Mouse (Mus musculus): ENCODE results near the gene Rab9.

Gene Rab9

DNA sequence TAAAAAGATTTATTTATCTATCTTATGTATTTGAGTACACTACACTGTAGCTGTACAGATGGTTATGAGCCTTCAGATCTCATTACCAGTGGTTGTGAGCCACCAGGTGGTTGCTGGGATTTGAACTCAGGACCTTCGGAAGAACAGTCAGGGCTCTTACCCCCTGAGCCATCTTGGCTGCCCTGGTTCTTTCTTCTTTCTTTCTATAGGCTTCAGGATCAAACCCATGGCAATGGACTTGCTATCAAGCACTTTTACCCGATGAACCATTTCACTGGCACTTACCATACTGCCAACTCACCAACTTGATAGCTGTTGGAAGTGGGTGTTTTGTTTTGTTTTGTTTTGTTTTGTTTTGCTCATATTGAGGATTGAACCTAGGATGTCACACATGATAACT lies 15.4 kb upstream of the Rab9 start:
- H3K36me3 ChIP-seq (ENCODE audit: control insufficient read depth, insufficient read depth, low read length, poor library complexity, severe bottlenecking) = no peaks in the 10 kb centered on the region
- H3K27me3 ChIP-seq (ENCODE audit: control insufficient read depth, insufficient read depth, low read length, poor library complexity, severe bottlenecking) = no peaks in the 10 kb centered on the region
- no peak for DNase-seq (ENCODE audit: low read depth, low spot score)

DNA sequence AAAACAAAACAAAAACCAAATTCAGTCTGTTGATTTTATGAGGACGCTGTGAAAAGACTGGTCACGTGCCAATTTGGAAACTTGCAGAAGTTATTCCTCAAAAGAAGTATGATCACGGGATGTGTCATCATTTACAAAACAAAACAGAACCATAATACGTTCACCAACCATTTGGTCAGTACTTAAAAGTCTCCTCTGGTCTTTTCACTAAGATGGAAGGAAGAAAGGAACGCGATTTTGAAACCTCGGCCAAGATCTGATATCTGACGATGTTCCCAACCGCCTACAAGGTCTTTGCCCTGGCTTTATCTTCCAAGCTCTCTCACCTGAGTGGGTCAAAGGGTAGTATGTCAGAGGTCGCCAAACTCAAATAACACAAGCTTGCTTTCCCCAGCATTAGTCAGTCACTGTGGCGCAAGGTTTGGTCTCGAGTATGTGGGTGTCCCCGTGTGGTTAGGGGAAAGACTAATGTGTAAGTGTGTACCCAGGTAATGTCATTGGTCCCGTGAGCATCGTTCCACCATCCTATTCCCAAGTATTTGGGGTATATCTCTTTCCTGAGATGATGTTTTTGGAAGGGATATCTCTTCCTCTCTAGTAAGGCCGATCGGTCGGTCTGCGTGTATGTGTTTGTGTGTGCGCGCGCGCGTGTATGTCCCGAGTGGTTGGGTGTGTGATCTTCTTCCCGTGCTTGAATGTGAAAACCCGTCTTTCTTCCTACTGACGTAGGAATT lies 869 bp downstream of the Rab9 start:
- peak; percentile 57 for DNase-seq (ENCODE audit: low read depth, low spot score)
- no peaks in the 10 kb centered on the region for H3K36me3 ChIP-seq (ENCODE audit: control insufficient read depth, insufficient read depth, low read length, poor library complexity, severe bottlenecking)
- no peaks in the 10 kb centered on the region for H3K27me3 ChIP-seq (ENCODE audit: control insufficient read depth, insufficient read depth, low read length, poor library complexity, severe bottlenecking)

DNA sequence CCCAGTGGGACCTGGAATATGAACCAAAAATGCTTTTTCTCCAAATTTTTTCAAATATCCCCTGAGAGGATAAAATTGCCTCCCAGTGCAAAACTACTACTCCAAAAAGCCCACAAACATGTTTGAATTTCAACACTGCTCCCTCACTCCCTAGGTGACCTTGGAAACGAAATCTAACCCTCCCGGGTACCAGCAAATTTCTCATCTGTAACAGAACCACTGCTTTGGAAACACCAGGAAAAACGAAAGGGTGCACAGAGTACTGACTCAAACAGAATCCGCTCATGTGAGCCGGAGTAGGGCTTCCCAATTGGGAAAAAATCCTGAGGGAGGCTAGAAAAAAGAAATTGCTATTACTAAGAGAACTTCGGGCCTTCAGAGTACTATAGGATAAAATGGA lies 2.3 kb downstream of the Rab9 start:
- H3K27me3 ChIP-seq (ENCODE audit: control insufficient read depth, insufficient read depth, low read length, poor library complexity, severe bottlenecking) = no peaks in the 10 kb centered on the region
- DNase-seq (ENCODE audit: low read depth, low spot score) = no peak
- H3K36me3 ChIP-seq (ENCODE audit: control insufficient read depth, insufficient read depth, low read length, poor library complexity, severe bottlenecking) = no peaks in the 10 kb centered on the region

DNA sequence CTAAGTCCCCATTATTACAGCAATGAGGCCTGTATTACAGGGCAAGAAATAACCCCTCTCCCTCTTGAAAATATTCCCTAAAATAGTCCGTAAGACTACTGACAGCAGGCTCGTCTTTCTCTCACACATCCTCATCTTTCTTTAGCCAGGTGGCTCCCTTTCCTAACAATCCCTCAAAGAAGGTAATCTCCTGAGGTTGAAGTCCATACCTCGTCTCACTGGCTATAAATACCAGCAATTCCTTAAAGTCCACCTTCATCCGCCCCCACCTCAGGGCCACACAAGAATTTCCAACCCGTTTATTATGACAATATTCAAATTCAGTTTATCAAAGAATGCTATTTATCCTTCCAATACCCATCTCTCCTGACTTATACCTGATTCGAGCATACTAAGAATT lies 7.1 kb downstream of the Rab9 start:
- no peak for DNase-seq (ENCODE audit: low read depth, low spot score)
- Histone ChIP-seq H3K36me3 (ENCODE audit: control insufficient read depth, insufficient read depth, low read length, poor library complexity, severe bottlenecking) (no peaks in the 10 kb centered on the region; the same call in 1 of the 2 replicates), H3K27me3 (ENCODE audit: control insufficient read depth, insufficient read depth, low read length, poor library complexity, severe bottlenecking) (no peaks in the 10 kb centered on the region)

DNA sequence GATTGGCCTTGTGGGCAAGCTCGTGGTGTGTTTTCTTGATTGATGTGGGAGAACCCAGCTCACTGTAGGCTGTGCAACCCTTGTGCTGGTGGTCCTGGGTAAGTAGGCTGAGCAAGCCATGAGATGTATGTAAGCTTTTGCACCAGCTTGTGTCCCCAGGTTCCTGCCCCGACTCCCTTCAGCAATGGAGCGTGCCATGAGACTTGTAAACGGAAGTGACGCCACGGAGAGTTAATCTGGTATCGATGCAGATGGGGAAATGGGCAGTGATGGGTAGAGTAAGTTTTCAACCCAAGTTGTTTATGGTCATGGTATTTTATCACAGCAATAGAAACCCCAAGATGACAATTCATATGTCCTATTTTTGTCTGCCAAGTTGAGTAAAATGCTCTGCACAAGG lies 11.3 kb downstream of the Rab9 start:
- no peaks in the 10 kb centered on the region for H3K27me3 ChIP-seq (ENCODE audit: control insufficient read depth, insufficient read depth, low read length, poor library complexity, severe bottlenecking)
- peak; percentile 79 for DNase-seq (ENCODE audit: low read depth, low spot score)
- H3K36me3 ChIP-seq (ENCODE audit: control insufficient read depth, insufficient read depth, low read length, poor library complexity, severe bottlenecking) = no peaks in the 10 kb centered on the region; the same call in 1 of the 2 replicates

DNA sequence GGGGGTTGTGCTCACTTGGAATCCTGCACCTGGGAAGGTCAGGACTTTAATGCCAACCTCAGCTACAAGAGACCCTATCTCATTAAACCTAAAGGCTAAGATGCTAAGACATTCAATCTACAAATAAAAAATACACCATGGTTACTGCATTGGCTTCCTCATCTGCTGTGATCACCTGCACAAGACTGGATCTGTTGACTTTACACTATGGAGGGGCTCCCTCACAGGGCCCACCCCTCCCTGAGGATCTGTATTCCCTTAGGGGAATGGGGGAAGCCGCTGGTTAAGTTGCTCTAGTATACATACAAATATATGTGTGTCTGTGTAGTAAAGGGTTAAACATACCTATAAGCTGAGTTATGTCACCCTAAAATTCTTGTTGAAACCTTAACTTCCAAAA lies 24.1 kb downstream of the Rab9 start:
- no peaks in the 10 kb centered on the region for H3K27me3 ChIP-seq (ENCODE audit: control insufficient read depth, insufficient read depth, low read length, poor library complexity, severe bottlenecking)
- no peaks in the 10 kb centered on the region for H3K36me3 ChIP-seq (ENCODE audit: control insufficient read depth, insufficient read depth, low read length, poor library complexity, severe bottlenecking)
- DNase-seq (ENCODE audit: low read depth, low spot score) = no peak

DNA sequence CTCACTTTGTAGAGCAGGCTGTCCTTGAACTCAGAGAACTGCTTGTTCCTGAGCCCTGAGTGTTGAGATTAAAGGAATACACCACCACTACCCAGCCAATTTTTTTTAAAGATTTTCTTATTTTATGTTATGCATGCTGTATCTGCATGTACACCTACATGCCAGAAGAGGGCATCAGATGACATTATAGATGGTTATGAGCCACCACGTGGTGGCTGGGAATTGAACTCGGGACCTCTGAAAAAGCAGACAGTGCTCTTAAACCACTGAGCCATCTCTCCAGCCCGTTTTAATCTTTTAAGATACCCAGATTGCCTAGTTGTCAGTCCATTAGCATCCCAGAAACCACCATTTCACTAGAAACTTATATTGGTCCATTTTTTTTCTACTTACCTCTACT lies 25.3 kb downstream of the Rab9 start:
- no peaks in the 10 kb centered on the region for H3K36me3 ChIP-seq (ENCODE audit: control insufficient read depth, insufficient read depth, low read length, poor library complexity, severe bottlenecking)
- no peaks in the 10 kb centered on the region for H3K27me3 ChIP-seq (ENCODE audit: control insufficient read depth, insufficient read depth, low read length, poor library complexity, severe bottlenecking)
- no peak for DNase-seq (ENCODE audit: low read depth, low spot score)

DNA sequence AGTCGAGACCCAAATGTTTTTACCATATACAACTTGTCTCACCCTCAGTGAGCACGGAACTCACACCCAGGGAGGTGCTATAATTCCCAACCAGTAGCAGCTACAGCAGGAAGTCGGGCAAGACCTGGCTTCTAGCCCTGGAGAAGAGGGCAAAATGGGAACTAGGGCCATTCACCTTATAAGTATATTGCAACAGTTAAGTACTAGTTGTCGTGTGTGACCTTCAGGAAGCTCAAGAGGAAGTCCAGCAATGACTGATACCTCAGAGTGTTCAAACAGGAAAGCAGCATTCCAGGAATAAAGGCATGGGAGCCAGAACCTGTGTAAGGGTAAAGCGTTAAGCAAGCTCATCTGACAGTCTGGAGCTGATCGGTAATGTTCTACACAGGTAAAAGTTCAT lies 26.1 kb downstream of the Rab9 start:
- no peaks in the 10 kb centered on the region for H3K36me3 ChIP-seq (ENCODE audit: control insufficient read depth, insufficient read depth, low read length, poor library complexity, severe bottlenecking)
- DNase-seq (ENCODE audit: low read depth, low spot score) = no peak
- no peaks in the 10 kb centered on the region for H3K27me3 ChIP-seq (ENCODE audit: control insufficient read depth, insufficient read depth, low read length, poor library complexity, severe bottlenecking)

DNA sequence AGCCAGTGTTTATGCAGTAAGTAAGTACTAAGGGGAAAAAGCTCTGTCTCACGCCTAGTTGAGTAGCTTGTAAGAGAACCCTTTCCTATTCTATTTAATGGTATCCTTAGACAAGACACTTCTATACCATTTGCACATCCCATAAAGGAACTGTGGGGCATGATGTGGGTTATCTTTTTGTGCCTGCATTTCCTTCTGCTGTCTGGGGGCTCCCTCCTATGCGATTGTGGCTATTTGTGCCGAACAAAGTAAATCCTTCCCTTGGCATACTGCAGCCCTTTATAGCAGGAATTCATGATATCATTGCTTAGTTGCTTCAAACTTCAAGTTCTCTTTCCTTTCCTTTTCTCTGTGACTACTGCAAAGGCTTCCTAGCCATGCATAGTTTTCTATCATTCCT lies 35.1 kb downstream of the Rab9 start:
- H3K27me3 ChIP-seq (ENCODE audit: control insufficient read depth, insufficient read depth, low read length, poor library complexity, severe bottlenecking) = no peaks in the 10 kb centered on the region
- H3K36me3 ChIP-seq (ENCODE audit: control insufficient read depth, insufficient read depth, low read length, poor library complexity, severe bottlenecking) = no peaks in the 10 kb centered on the region
- DNase-seq (ENCODE audit: low read depth, low spot score) = no peak

DNA sequence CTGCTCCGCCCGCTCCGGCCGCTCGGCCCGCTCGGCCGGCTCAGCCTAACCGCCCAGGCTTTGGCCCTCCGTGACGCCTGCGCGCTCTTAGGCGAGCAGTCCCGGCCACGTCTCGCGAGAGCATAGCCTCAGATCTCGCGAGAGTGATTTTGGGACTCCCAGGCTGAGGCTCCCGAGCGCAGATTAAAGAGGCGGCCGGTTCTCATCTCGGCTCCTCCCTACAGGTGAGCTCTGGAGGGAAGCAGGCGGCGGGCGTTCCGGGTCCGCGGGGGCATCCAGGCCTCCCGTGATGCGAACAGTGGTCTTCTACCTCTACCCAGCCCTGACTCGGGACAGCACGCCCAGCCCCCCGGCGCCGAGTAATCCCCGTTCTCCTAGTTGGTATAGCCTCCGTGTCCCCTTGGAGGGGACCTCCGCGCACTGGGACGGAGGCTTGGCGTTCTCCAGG lies 39.0 kb downstream of the Rab9 start, which contains the start of gene Ofd1:
Ofd1 (minus strand) TSS at position 89 of the 448 bp plus-strand sequence.
- Histone ChIP-seq H3K36me3 (ENCODE audit: control insufficient read depth, insufficient read depth, low read length, poor library complexity, severe bottlenecking) (no peaks in the 10 kb centered on the region), H3K27me3 (ENCODE audit: control insufficient read depth, insufficient read depth, low read length, poor library complexity, severe bottlenecking) (no peaks in the 10 kb centered on the region)
- peak; percentile 94 for DNase-seq (ENCODE audit: low read depth, low spot score)

DNA sequence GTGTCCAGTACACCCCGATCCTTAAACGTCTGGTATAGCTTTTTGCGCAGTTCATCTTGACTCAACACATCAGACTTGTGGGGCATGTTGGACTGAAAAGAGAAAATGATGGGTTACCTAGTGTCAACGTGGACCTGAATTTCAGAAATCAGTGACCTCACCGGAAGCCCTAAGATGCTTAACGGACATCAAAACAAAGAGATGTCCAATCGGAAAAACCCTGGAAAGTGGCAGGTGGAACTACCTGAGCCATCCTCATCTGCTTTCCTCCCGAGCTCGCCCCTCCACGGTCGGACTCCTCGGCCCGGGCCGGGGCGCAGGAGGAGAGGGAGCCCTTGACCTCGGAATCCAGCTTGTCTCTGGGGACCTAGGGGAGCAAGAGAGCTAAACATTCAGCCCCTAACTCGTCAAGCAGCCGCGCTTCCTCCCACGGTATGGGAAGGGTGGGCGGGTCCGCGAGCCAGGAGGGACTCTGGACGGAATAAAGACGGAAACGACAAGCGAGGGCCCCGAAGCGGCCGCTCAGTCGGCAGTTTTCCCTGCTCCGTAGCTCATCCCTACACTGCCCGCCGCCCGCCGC lies 39.5 kb downstream of the Rab9 start, which contains the start of gene Trappc2:
Trappc2 (plus strand) TSS at position 539 of the 580 bp plus-strand sequence.
- no peaks in the 10 kb centered on the region for H3K27me3 ChIP-seq (ENCODE audit: control insufficient read depth, insufficient read depth, low read length, poor library complexity, severe bottlenecking)
- DNase-seq (ENCODE audit: low read depth, low spot score) = peak; percentile 11
- no peaks in the 10 kb centered on the region for H3K36me3 ChIP-seq (ENCODE audit: control insufficient read depth, insufficient read depth, low read length, poor library complexity, severe bottlenecking)

DNA sequence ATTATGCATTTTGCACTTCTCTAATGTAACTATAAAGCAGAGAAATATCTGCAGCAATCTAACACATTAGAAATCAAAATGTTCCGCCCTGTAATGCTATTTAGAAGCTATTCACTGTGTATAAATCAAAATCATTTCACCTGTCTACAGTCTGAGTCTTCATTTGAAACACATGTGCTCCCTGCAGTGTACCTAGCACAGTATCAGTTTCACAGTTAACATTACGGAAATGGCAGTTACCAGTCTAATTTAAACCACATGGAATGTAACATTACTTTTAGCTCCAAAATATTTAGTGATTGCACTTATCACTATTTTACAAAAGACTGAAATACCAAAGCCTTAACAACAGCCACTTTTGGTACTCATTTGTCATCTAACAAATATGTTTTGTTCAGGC lies 44.9 kb downstream of the Rab9 start:
- Histone ChIP-seq H3K27me3 (ENCODE audit: control insufficient read depth, insufficient read depth, low read length, poor library complexity, severe bottlenecking) (no peaks in the 10 kb centered on the region), H3K36me3 (ENCODE audit: control insufficient read depth, insufficient read depth, low read length, poor library complexity, severe bottlenecking) (no peaks in the 10 kb centered on the region)
- no peak for DNase-seq (ENCODE audit: low read depth, low spot score)

DNA sequence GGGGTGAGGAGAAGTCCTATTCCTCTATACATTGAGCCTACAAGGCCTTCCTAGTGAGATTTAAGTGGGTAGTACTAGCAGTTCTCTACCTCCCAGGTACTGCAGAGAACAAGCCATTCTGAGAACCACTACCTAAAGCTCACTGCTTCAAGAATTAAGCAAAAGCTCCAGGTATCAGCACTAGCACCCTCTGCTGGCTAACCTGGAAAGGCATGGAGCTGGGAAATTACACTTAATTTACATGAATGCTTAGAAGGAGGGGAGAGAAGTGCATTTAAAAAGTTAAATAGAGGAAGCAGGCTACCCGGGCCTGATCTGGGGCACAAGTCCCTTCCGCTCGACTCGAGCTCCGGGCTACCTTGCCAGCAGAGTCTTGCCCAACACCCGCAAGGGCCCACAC lies 63.5 kb downstream of the Rab9 start:
- no peaks in the 10 kb centered on the region for H3K36me3 ChIP-seq (ENCODE audit: control insufficient read depth, insufficient read depth, low read length, poor library complexity, severe bottlenecking)
- no peaks in the 10 kb centered on the region for H3K27me3 ChIP-seq (ENCODE audit: control insufficient read depth, insufficient read depth, low read length, poor library complexity, severe bottlenecking)
- peak; percentile 67 for DNase-seq (ENCODE audit: low read depth, low spot score)

DNA sequence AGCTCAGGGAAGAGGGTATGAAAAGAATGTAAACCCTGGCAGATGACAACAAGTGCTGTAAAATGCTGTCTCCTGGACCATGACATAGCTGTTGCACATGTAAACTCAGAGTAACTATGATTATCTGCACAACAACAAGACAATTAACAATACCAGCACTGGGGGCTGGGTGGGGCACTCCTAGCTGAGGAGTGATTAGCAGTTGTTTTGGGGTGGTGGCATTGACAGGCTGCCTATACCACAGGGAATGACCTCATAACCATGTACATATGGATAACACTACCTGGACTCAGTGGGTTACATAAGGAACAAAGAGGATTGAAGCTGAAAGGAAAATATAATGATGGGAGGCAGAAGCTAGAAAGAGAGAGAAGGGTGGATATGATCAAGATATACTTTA lies 71.8 kb downstream of the Rab9 start:
- no peak for DNase-seq (ENCODE audit: low read depth, low spot score)

More for the DNA sequence above, 71.8 kb downstream of the Rab9 start:
- H3K36me3 ChIP-seq (ENCODE audit: control insufficient read depth, insufficient read depth, low read length, poor library complexity, severe bottlenecking) = peaks cover 2% of the 10 kb centered on the region; the same call in 1 of the 2 replicates
- no peaks in the 10 kb centered on the region for H3K27me3 ChIP-seq (ENCODE audit: control insufficient read depth, insufficient read depth, low read length, poor library complexity, severe bottlenecking)
